Mouse (Mus musculus) lung, adult 18-20 months (tissue): ENCODE data around the gene Sfxn2.

ENCODE experiments used
- DNase-seq, 2 experiments: peaks; one replicate each; pipeline ENCODE4 v3.0.0; 2022; ENCODE audit warnings: mixed read lengths in 2 of 2

Gene Sfxn2

DNA sequence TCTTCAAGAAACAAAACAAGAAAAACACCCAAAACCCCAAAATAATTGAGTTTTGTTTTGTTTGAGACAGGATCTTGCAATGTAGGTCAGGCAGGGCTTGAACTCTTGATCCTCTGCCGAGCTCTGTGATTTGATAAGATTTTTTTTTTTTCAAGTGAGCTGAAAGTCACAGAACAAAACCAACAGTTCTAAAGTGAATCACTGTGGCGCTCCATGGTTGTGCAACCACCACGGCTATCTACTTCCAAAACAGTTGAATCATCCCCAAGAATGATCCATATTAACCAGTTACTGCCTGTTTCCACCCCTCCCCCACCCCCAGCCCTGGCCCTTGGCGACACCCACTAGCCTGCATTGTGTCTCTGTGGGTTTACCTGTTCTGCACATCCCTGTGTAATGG, 27.2 kb downstream of the Sfxn2 start:
- no peak for DNase-seq

DNA sequence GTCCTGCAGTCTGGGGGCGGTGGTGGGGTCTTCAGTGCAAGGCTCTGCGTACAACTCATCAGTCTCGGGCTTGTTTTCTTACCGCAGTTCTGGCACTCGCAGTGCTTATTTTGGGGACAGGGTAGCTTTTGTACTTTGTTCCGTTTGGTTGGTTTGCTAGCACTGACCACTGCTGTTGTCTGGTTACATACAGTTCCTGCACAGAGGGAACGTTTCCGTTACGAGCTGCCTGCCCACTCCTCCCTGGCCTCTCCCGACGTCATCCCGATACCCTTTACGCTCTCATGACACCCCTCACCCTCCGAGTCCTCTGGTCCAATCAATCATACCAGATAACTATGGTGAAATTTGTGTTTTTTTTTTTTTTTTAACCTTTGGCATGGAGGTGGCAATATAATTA, 28.3 kb downstream of the Sfxn2 start:
- no peak for DNase-seq

DNA sequence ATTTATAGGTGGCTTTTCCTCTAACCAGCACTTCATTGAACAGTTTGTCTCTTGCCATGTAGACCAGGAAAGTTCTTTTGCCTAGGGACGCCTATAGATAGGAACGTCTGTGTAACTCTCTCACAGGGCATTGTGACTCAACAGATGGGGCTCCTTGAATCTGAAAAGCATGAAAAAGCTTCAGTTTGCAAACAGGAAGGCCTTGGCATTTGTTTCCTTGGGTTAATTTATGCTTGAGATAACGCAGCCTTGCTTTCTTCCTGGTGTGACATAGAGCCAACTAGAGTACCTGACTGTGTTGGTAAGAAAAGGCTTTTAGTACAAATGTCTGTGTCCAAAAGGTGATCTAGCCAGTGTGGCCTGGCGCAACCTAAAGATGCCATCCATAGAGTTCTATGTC, 29.2 kb downstream of the Sfxn2 start:
- no peak for DNase-seq

DNA sequence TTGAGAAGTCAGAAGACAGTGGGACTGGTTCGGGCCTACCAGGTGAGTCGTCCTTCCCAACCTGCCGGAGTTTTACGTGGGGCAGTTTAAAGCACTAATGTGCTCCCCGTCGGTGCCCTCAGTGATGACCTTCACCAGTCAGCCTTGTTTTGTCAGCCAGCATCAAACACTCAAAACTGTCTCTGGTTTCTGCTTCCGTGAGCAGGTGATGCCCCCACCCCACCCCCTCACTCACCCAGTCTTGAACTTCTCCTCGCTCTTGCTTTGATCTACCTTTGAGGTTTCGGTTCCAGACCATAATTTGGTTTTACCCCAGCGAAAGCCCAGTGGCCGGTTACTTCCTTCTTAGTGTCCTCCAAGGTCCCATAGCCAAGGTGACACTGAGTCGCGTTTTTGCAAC, 33.6 kb downstream of the Sfxn2 start:
- no peak for DNase-seq

DNA sequence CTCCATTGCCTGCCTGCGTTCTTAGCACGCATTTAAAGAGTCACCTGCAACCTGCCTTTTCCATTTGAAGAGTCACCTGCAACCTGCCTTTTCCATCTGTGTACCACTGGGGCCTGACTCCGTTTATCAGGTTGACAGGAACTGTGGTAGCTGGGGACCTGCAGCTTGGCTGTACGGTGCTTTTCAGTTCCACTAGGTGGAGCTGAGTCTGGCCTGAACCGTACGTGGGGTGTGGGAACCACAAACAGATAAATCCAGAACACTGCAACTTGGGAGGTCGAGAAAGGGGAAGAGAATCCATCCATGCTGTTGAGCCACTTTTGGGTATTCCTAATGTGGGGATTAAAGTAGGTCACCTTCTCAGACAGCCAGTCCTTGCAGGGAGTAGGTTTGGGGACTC, 34.3 kb downstream of the Sfxn2 start:
- DNase-seq, result peak in 1 of 2 experiments; percentile 41

DNA sequence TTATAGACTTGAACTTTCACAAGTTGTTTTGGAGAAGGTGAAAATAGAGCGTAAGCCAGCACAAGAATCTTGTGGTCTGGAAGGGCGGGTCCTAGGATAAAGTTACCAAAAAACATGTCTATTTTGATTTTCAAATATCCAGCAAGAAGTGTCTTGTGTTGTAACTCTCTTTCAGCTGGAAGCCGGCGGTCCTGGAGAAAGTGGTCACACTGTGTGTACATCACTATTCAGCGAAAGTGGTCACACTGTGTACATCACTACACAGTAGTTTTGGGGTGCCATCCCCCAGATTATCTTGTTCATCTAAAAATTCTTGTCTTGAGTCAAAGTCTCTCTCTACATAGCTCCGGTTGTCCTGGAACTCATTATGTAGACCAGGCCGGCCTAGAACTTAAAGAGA, 35.0 kb downstream of the Sfxn2 start:
- no peak for DNase-seq

DNA sequence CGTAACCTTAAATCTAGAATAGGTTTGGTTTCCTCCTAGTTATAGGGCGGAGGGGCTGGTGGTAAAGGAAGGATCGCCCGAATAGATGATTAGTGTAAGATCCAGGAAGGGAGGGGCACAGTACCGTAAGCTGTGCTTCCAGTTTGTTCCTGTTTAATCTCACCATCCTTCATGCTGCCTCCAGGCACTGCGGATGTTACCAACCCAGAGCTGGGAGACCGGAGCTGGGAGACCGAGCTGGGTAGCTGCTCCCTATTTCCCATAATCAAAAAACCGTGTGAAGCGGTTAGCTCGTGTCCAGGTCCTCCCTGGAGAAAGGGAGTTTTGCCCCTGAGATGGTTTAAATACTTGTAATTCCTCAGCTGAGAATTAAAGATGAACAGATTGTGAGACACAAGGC, 43.2 kb downstream of the Sfxn2 start:
- no peak for DNase-seq

DNA sequence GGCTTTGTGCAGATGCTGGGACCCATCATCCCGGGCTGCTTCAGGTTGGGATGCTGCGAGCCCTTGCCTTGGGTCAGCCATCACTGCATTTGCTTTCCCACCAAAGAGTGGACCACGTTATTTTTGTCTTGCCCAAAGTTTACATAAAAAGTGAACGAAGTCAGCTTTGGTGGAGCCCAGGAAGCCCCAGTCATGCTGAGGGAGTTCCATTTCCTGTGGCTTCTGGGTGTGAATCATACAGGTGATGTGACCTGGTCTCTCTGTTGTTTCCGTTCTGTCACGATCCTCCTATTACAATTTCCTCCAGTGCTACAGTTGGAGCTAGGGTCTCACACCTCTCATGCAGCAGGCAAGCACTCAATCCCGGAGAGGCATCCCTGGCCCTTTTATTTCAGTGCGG, 44.2 kb downstream of the Sfxn2 start:
- no peak for DNase-seq

DNA sequence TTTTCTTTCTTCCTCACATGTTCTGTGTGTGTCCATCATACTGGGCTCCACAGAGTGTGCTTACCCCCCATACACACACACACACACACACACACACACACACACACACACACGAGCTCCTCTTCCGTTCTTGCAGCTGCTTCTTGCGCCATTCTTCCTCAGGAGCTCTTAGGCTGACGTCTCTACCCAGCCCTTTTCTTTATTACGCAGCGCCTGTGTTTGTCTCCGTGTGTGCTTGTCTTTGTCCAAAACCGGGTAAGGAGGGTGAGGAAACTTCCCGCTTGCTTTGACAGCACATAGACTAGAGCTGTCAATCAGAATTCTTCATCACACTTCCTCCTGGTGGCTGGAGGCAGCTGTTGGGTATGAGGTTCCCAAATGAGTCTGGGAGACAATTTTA, 45.2 kb downstream of the Sfxn2 start:
- peak; percentile 62 to 70 for DNase-seq

DNA sequence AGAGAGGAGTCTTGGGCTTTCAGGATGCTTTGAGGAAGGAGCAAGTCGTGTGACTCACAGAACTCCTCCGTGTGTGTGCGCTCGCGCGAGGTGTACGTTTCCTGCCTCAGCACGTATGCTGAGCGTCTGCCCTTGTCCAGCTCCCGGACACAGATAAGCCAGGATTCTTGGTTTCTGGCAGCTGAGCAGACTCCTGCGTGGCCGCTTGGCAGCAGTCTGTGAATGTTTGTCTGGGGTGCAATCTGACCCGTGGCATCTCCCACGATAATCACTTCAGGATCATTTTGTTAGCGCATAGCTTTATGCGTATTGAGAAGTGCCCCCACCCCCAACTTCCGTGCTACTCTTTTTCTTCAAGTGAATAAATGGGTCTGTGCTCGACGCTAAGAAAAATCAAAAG, 45.8 kb downstream of the Sfxn2 start:
- no peak for DNase-seq

DNA sequence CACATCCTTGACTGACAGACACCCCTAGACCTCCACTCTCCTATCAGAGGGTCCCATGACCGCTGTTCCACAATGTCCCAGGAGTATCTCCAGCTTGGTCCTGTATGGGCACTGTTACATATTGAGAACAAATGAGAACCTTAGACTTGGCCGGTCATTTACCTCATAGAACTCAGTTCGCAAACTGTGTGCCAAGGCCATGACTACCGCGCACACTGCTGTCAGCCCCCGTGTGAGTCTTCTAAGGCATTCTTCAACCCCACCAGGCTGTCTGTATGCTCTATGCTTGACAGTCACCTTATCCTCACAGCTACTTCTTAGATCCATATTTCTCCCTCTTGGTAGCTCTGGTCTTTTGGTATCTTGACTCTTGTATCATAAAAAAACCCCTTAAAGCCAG, 46.4 kb downstream of the Sfxn2 start:
- DNase-seq, result no peak

DNA sequence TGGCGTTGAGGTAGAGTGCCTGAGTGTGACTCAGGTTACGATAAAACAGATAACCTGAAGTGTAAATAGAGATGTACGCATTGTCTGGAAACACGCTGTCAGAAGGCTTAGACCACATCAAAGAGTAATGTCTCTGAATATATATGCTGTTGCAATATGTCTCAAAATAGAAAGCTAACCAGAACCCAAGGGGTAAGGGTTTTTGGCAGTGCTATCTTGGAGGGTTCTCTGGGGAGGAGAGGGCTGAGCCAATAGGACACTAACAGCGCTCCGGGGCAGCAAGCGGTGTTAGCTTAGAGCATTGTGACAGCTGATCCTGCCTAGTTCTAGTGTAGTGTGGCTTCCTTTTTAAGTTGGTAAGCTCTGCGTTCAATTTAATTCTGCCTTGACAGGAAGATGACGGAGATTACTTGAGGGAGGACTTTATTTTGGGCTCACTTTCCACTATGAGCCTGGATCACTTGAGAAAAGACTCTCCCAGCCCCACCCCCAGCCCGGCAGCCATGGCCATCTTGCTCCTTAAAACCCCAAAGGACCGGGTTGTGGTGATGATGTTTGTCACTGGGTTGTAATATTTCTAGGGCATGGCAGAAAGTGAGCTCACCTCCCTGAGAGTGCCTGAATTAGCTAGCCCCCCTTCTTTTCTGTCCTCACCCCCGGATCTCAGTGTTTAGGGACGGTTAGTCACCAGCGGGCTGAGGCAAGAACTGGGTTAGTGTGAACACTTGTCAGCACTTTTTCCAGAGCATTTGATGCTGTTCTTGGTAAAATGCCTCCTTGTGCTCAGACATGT, 47.0 kb downstream of the Sfxn2 start:
- no peak for DNase-seq

DNA sequence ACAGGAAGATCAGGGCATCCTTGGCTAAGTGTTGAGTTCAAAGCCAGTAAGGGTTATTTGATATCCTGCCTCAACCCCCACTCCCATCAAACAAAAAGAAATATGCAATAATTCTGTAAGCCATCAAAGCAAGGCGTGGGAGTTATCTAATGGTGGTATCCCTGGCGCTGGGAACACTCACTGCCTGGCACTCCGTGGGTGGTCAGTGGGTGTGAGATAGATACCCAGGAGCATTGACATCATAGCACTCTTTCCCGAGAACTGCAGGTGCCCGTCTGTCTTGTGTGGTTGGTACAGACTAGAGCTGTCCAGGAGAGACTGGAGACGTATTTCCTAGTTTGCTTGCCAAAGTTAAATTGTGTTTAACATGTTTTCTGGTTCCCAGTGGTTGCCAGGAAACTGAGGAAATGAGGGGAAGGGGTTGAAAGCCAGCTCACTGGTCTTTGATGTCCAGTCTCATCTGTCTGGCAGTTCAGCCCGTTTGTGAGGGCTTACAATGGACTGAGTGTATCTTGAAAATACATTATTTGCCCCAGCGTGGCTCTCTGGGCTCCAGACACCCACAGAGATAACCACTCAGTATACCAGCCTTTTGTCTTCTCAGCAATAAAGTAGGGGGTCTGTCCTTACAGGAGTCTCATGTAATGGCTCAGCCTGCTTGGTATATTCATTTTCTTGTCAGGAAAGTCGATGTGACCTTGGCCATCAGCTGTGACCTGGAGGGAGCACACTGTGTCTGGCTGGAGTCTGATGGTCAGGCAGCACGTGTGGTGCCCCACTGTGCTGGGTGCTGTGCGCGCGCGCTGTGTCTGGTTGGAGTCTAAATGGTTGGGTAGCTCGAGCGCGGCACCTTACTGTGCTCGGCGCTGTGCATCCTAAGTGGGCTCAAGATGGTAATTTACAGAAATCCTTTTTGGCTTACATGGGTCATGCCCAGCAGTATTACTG, 48.3 kb downstream of the Sfxn2 start:
- no peak for DNase-seq

DNA sequence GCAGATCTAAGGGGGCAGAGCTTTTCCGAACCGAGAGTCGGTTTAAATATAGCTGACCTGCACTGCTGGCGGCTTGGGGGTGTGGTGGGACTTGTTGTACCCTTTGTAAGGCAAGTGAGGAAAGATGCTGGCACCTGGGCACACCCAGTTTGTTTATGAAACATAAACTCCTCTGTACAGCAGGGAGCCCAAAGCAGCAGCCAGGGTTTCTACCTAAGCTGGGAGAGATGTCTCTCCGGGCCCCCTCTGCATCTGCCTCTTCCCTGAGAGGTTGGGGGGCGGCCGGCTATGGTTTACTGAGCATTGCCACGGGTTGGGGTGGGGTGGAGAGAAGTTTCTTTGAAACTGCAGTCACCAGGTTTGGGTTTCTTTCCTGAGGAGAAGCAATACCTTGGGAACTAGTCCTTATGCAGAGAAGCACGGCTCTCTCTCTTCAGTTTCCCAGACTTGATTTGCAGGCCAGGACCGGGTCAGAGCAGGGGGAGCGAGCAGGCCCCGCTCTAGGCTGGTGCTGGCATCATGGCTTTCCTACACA, 49.6 kb downstream of the Sfxn2 start:
- no peak for DNase-seq

DNA sequence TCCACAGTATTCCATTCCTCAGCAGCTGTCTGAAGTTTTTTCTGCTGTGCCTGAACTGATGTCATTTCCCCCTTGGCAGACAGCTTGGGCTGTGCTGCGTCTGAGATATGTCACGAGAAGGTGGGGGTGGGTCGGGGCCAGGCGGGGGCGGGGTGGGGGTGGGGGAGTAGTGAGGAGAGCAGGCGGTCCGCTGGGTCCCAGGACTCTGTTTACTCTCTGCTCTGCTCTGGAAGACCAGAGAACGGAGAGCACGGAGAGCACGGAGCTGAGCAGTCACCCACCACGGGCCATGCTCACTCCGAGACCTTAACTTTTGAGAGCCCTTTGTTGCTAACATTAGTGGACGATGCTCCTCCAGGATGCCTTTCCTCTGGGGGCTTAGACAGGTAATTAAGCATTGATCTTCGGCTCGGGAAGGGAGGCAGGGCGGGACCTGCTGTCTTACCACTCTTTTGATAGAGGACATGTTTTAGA, 50.1 kb downstream of the Sfxn2 start:
- DNase-seq, result peak; percentile 41 to 71

DNA sequence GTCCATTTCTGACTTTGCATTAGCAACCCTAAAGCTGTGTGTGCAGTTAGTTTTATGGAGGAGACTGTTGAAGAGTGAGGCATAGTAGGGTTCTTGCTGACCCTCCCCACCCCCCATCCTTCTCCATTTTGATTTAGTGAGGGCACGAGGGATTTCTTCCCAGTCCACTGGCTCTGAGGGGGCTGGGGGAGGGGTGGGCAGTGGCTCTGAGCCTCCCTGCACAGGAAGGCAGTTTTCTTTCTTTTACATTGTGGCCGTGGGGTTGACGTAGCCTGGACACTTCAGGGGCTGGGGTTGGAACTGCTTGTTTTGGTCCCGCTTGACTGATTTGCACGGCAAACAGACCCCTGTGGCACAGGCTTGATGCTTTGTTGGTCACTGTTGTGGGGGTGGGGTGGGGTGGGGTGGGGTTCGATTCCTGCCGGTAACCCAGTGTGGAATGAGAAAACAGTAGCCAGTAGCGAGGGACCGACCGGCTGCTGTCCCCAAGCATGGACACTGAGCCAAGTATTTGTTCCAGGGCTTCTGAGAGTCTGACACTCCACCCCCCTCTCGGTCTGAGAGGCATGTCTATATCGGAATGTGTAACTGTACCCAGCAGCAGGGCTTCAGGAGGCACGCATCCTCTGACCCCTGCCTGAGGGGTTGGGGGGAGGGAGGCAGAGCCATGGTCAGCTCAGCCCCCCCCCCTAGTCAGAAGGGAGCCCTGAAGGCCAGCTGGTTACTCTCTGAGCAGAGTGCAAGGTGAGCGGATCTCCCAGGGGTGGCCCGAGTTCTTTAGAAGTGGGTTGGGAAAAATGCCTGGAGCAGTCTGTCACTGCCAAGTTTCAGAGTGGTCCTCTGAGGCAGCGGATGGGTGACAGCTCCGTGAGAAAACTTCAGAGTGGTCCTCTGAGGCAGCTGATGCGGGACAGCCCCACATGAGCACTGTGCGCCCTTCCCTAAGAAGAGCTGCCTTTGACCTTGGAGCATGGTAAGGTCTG, 50.9 kb downstream of the Sfxn2 start:
- DNase-seq, result peak; percentile 79 to 87

DNA sequence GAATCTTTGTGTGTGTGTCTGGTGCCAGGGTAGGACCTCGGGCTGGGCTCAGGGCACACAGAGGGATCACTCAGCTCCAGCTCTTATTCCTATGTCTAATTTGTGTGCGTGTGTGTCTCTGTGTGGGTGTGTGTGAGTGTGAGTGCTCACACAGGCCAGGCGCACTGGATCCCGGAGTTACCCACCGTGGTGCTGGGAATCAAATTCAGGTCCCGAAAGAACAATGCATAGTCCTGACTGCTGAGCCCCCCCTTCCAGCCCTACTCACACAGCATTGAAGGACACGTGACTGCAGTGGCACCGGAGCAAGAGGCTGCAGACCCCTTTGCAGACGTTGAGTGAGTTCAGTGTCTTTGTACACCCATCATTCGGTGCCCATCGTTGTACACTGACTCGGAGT, 51.9 kb downstream of the Sfxn2 start:
- no peak for DNase-seq

DNA sequence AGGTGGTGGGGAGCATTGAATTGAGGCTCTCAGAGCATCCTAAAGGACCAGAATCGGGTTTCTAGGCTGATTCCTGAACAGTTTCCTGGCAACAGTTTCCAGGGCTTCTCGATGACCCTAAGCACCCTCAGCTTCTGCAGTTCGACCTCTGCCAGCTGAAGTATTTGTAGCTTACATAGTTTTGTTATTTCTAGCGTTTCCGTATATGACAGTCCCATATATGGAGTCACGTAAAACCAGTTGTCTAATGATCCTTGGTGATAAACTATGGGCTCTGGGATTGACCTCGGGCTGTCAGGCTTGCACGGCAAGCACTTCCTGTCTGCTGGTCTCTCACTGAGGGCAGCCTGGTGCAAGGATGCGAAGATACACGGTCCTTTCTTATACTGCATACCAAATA, 52.4 kb downstream of the Sfxn2 start:
- DNase-seq, result no peak

DNA sequence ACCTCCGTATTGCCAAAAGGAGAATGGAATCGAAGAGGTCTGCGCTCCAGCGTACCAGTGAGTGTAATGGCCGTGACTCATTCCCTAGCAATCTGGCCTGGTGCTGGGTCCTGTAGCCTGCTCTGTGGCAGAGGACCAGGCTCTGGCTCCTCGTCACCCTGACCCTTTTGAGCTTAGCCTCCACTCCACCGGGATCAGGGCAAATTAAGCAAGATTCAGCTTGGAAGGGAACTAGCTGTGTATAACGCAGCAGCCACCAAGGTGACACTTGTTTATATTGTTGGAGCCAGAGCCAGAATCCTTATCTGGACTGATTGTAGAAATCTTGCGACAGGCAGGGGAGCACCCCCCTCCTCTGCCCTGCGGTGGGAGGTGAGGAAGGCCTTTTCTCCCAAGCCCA, 55.2 kb downstream of the Sfxn2 start:
- peak; percentile 72 to 79 for DNase-seq

DNA sequence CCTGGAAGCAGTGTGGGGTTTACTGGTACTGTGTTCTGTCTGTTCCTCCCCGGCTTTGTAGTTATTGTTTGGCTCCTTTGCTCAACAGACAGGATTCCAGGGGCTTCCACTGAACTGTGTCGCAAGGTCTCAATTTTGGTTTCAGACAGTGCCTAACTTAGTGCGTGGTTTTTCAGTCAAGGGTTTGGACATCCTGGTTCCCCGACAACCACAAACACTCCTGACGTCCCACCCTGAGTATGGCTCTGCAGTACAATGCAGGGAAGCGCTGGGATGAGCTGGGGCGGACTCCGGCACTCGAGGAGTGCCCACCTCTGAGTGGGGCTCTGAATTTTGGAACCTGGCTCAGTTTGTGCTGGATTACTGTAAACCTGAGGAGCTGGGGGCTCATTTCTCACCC, 56.6 kb downstream of the Sfxn2 start:
- no peak for DNase-seq

DNA sequence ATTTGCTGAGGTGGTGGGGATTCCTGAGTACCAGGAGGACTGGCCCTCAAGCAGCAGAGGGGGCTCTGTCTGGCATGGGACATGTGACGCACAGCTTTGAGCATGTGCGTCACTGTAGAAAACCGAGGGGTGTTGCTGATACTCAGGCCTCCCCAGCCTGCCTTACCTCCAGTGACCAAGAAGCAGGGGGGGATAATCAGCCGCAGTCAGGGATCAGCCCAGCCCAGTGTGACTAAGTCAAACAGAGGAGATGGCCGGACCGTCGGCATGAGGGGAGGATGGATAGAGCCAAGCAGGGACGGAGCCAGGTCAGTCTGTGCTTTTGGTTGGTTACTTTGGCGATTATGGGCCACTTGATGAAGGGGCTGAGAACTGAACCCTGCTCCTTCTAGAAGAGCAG, 58.5 kb downstream of the Sfxn2 start:
- no peak for DNase-seq

DNA sequence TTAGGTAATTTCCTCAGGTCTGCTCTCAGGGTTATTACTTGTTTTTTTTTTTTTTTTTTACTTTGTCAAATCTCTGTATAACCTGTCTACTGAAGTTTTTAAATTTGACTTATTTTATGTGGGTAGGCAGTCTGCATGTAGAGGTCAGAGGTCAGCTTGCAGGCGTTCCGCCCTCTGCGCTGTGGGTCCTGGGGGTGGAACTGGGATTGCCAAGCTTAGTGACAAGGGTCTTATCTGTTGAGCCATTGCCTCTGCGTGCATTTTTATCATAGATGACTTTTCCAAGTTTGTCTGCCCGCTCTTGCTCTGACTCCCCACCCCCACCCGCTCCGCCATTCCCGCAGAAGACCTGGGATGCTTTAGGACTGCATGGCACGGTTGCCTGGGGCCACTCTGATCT, 62.6 kb downstream of the Sfxn2 start:
- DNase-seq, result no peak
